Comparison of ENCODE assay signal across 20 mouse cellular contexts in genomic region chr5:53241109-53241508, GRCm38 (mm10). TPM values are rescaled to one million over a fixed set of nuclear protein-coding genes. Genes with fewer than 3 reads are reported as not detected.
DNase-seq lines count a peak whose midpoint lies in the region; ATAC-seq and TF ChIP-seq lines count a peak whose summit lies in the region.
"Had no signal": no experiment of that assay in that cellular context is flagged by ENCODE, and none has a peak within 500 bp of the region (broad histone marks: within the 10 kb centered on the region; RNA-seq: fewer than 3 reads in every experiment).

No protein-coding gene starts in this region.

- no peak overlapping the region for H3K27ac ChIP-seq in hindbrain, embryonic 12.5 days
- H3K27ac ChIP-seq in hindbrain, embryonic 14.5 days = no peak overlapping the region
- H3K27ac ChIP-seq in lung, embryonic 14.5 days (ENCODE audit: low read depth) = no peak overlapping the region
- H3K27ac ChIP-seq: embryonic facial prominence, embryonic 12.5 days; layer of hippocampus, adult 2 months; liver, embryonic 14.5 days; midbrain, embryonic 15.5 days had no signal

- H3K36me3 ChIP-seq in hindbrain, embryonic 12.5 days = no peaks in the 10 kb centered on the region
- H3K36me3 ChIP-seq in hindbrain, embryonic 14.5 days (replicated peaks; ENCODE audit: control insufficient read depth, insufficient read depth) = no peaks in the 10 kb centered on the region
- no peaks in the 10 kb centered on the region for H3K36me3 ChIP-seq in lung, embryonic 14.5 days (ENCODE audit: insufficient read depth)
- H3K36me3 ChIP-seq: embryonic facial prominence, embryonic 12.5 days; midbrain, embryonic 15.5 days had no signal

- no peak for DNase-seq in hindbrain, embryonic 14.5 days (ENCODE audit: low spot score)
- peak; percentile 54 for DNase-seq in lung, embryonic 14.5 days
- no peak for DNase-seq in lung, postnatal 25 days (ENCODE audit: low spot score)
- peak; percentile 20 for DNase-seq in 3T3-L1 (ENCODE audit: low read depth, low spot score)
- DNase-seq in fat pad, adult 2 months (ENCODE audit: extremely low read depth, low read depth, low spot score) = peak; percentile 36
- DNase-seq in left cerebral cortex, adult 9 months (ENCODE audit: low spot score in 2 of 2) = no peak
- DNase-seq in retina, postnatal 1 day = no peak
- DNase-seq: adrenal gland, adult 2 months; cerebellum, adult 8-10 months; forebrain, postnatal 0 days; kidney, postnatal 10 days; layer of hippocampus, postnatal 36 days; lung, postnatal 14 days; thymus, postnatal 14 days had no signal

- peak; percentile 29 for TF ChIP-seq CTCF in lung, embryonic 14.5 days (IDR thresholded peaks at IDR 0.05; ENCODE audit: low read depth)

- peaks cover 4% of the 10 kb centered on the region; the same call in 1 of the 2 replicates for H3K27me3 ChIP-seq in hindbrain, embryonic 12.5 days
- H3K27me3 ChIP-seq in hindbrain, embryonic 14.5 days (ENCODE audit: control insufficient read depth, insufficient read depth, low read length) = no peaks in the 10 kb centered on the region
- H3K27me3 ChIP-seq in lung, embryonic 14.5 days (ENCODE audit: insufficient read depth, low read length) = no peaks in the 10 kb centered on the region
- H3K27me3 ChIP-seq: embryonic facial prominence, embryonic 12.5 days; midbrain, embryonic 15.5 days had no signal

- ATAC-seq in hindbrain, embryonic 12.5 days (ENCODE audit: low FRiP score) = peak; percentile 23; the same call in 1 of the 2 replicates
- ATAC-seq in hindbrain, embryonic 14.5 days (ENCODE audit: low FRiP score) = no peak
- ATAC-seq in lung, embryonic 14.5 days (ENCODE audit: insufficient read depth) = peak; percentile 65
- ATAC-seq: forebrain, postnatal 0 days had no signal

- H3K9me3 ChIP-seq in hindbrain, embryonic 12.5 days (replicated peaks) = no peaks in the 10 kb centered on the region
- no peaks in the 10 kb centered on the region for H3K9me3 ChIP-seq in hindbrain, embryonic 14.5 days (ENCODE audit: control insufficient read depth, low read length)
- no peaks in the 10 kb centered on the region for H3K9me3 ChIP-seq in lung, embryonic 14.5 days (ENCODE audit: low read depth, low read length)
- H3K9me3 ChIP-seq: embryonic facial prominence, embryonic 12.5 days; midbrain, embryonic 15.5 days had no signal

- H3K4me2 ChIP-seq in hindbrain, embryonic 12.5 days (replicated peaks) = no peak overlapping the region
- no peak overlapping the region for H3K4me2 ChIP-seq in hindbrain, embryonic 14.5 days (replicated peaks)
- no peak overlapping the region for H3K4me2 ChIP-seq in lung, embryonic 14.5 days
- H3K4me2 ChIP-seq: embryonic facial prominence, embryonic 12.5 days; midbrain, embryonic 15.5 days had no signal

- WGBS in hindbrain, embryonic 12.5 days = 43% methylated on average over 2 of the region's 2 CpGs
- 49% methylated on average over 2 of the region's 2 CpGs for WGBS in hindbrain, embryonic 14.5 days
- WGBS in lung, embryonic 14.5 days = 53% methylated on average over 2 of the region's 2 CpGs

- peaks cover 8% of the 10 kb centered on the region; the same call in 1 of the 2 replicates for H3K4me1 ChIP-seq in hindbrain, embryonic 12.5 days
- peaks cover 15% of the 10 kb centered on the region for H3K4me1 ChIP-seq in hindbrain, embryonic 14.5 days (replicated peaks; ENCODE audit: control insufficient read depth, insufficient read depth, low read length)
- no peaks in the 10 kb centered on the region for H3K4me1 ChIP-seq in lung, embryonic 14.5 days (ENCODE audit: insufficient read depth)

- no peak overlapping the region for H3K9ac ChIP-seq in hindbrain, embryonic 12.5 days
- H3K9ac ChIP-seq in hindbrain, embryonic 14.5 days = no peak overlapping the region
- no peak overlapping the region for H3K9ac ChIP-seq in lung, embryonic 14.5 days
- H3K9ac ChIP-seq: embryonic facial prominence, embryonic 12.5 days; forebrain, postnatal 0 days; liver, embryonic 14.5 days; midbrain, embryonic 15.5 days had no signal

- H3K4me3 ChIP-seq in hindbrain, embryonic 12.5 days = no peak overlapping the region
- no peak overlapping the region for H3K4me3 ChIP-seq in hindbrain, embryonic 14.5 days (replicated peaks; ENCODE audit: low read length)
- H3K4me3 ChIP-seq in lung, embryonic 14.5 days (ENCODE audit: low read depth, low read length) = no peak overlapping the region
- H3K4me3 ChIP-seq: embryonic facial prominence, embryonic 12.5 days; layer of hippocampus, adult 2 months; midbrain, embryonic 15.5 days had no signal

RNA-seq across cellular contexts. Expression of gene Smim20, which starts 25.8 kb away (rescaled TPM):
- 62.9 and 63.0 TPM in 2 replicates for polyA plus RNA-seq in hindbrain, embryonic 12.5 days (2016; fragmentation: Nextera tagmentation; extraction: Ambion mirVana)
- polyA plus RNA-seq in hindbrain, embryonic 14.5 days (2014; fragmentation: Nextera tagmentation; extraction: Ambion mirVana) = 78.6 and 82.0 TPM in 2 replicates
- 93.7 and 98.3 TPM in 2 replicates for polyA plus RNA-seq in lung, embryonic 14.5 days (2014; fragmentation: Nextera tagmentation; extraction: Ambion mirVana)

RNA-seq across cellular contexts. Expression of gene Sel1l3, which starts 27.4 kb away (rescaled TPM):
- 4.8 and 5.1 TPM in 2 replicates for polyA plus RNA-seq in hindbrain, embryonic 12.5 days (2016; fragmentation: Nextera tagmentation; extraction: Ambion mirVana)
- 7.7 and 8.2 TPM in 2 replicates for polyA plus RNA-seq in hindbrain, embryonic 14.5 days (2014; fragmentation: Nextera tagmentation; extraction: Ambion mirVana)
- polyA plus RNA-seq in lung, embryonic 14.5 days (2014; fragmentation: Nextera tagmentation; extraction: Ambion mirVana) = 6.8 and 6.9 TPM in 2 replicates
- polyA plus RNA-seq: C2C12 had no signal

Comparison
In these comparisons a context has a peak if more than half of its experiments do, and no peak if none do; other contexts are left out.
1. DNase-seq: peak in lung, embryonic 14.5 days (single experiment), 3T3-L1 (single experiment) and fat pad, adult 2 months (single experiment); none in hindbrain, embryonic 14.5 days (single experiment), lung, postnatal 25 days (single experiment), left cerebral cortex, adult 9 months (0 of 2) and retina, postnatal 1 day (single experiment).